Mouse (Mus musculus): ENCODE measurements around the gene Rbms3. TPM values are rescaled to one million over a fixed set of nuclear protein-coding genes. Genes with fewer than 3 reads are reported as not detected.

Gene Rbms3
- polyA plus RNA-seq, 1 experiment from 2014 or later = 86.1 TPM

- Histone ChIP-seq H3K27me3 (replicated peaks; ENCODE audit: control insufficient read depth, insufficient read depth, low read length) (no peaks in the 10 kb centered on the region), H3K4me3 (ENCODE audit: low read depth, low read length) (no peak overlapping the region), H3K36me3 (ENCODE audit: control insufficient read depth, insufficient read depth, low read length) (no peaks in the 10 kb centered on the region), H3K4me1 (ENCODE audit: control insufficient read depth, insufficient read depth, low read length) (0 out of 2 replicates have a peak, but pooled peaks cover 3% of the 10 kb centered on the region), H3K9ac (ENCODE audit: low read depth, low read length) (no peak overlapping the region), H3K9me3 (ENCODE audit: control insufficient read depth, low read length) (no peaks in the 10 kb centered on the region), H3K27ac (replicated peaks; ENCODE audit: low read depth, low read length) (no peak overlapping the region), H3K4me2 (ENCODE audit: low read depth, low read length) (no peak overlapping the region)
- WGBS = 66% methylated on average over 7 of the region's 7 CpGs
- DNase-seq (ENCODE audit: low spot score) = no peak
- no peak for ATAC-seq (ENCODE audit: low read depth)
Measured at GRCm38 (mm10) chr9:117298991-117299390, 330.7 kb downstream of the Rbms3 start.

GRCm38 (mm10) chr9:117297662-117298531 is 331.8 kb downstream of the Rbms3 start:
- H3K27ac ChIP-seq (replicated peaks; ENCODE audit: low read depth, low read length) = no peak overlapping the region
- 0 out of 2 replicates have a peak, but pooled peaks cover 3% of the 10 kb centered on the region for H3K4me1 ChIP-seq (ENCODE audit: control insufficient read depth, insufficient read depth, low read length)
- no peak overlapping the region for H3K9ac ChIP-seq (ENCODE audit: low read depth, low read length)
- 51% methylated on average over 15 of the region's 15 CpGs for WGBS
- no peak for DNase-seq (ENCODE audit: low spot score)
- H3K36me3 ChIP-seq (ENCODE audit: control insufficient read depth, insufficient read depth, low read length) = no peaks in the 10 kb centered on the region
- H3K9me3 ChIP-seq (ENCODE audit: control insufficient read depth, low read length) = no peaks in the 10 kb centered on the region
- H3K27me3 ChIP-seq (replicated peaks; ENCODE audit: control insufficient read depth, insufficient read depth, low read length) = no peaks in the 10 kb centered on the region
- H3K4me2 ChIP-seq (ENCODE audit: low read depth, low read length) = no peak overlapping the region
- no peak overlapping the region for H3K4me3 ChIP-seq (ENCODE audit: low read depth, low read length)
- ATAC-seq (ENCODE audit: low read depth) = no peak

- WGBS = 75% methylated on average over 15 of the region's 15 CpGs
Measured at GRCm38 (mm10) chr9:117291066-117291850, 338.5 kb downstream of the Rbms3 start.

GRCm38 (mm10) chr9:117274846-117275245 is 354.9 kb downstream of the Rbms3 start:
- H3K36me3 ChIP-seq (ENCODE audit: control insufficient read depth, insufficient read depth, low read length) = no peaks in the 10 kb centered on the region
- no peak overlapping the region for H3K4me3 ChIP-seq (ENCODE audit: low read depth, low read length)
- no peaks in the 10 kb centered on the region for H3K4me1 ChIP-seq (ENCODE audit: control insufficient read depth, insufficient read depth, low read length)
- no peaks in the 10 kb centered on the region for H3K27me3 ChIP-seq (replicated peaks; ENCODE audit: control insufficient read depth, insufficient read depth, low read length)
- no peak for ATAC-seq (ENCODE audit: low read depth)
- H3K27ac ChIP-seq (replicated peaks; ENCODE audit: low read depth, low read length) = no peak overlapping the region
- no peak overlapping the region for H3K4me2 ChIP-seq (ENCODE audit: low read depth, low read length)
- no peaks in the 10 kb centered on the region for H3K9me3 ChIP-seq (ENCODE audit: control insufficient read depth, low read length)
- WGBS = 72% methylated on average over 12 of the region's 12 CpGs
- H3K9ac ChIP-seq (ENCODE audit: low read depth, low read length) = no peak overlapping the region
- no peak for DNase-seq (ENCODE audit: low spot score)

More at GRCm38 (mm10) chr9:117291066-117291850, 338.5 kb downstream of the Rbms3 start:
- H3K4me1 ChIP-seq (ENCODE audit: control insufficient read depth, insufficient read depth, low read length) = no peaks in the 10 kb centered on the region
- no peaks in the 10 kb centered on the region for H3K36me3 ChIP-seq (ENCODE audit: control insufficient read depth, insufficient read depth, low read length)
- H3K27ac ChIP-seq (replicated peaks; ENCODE audit: low read depth, low read length) = no peak overlapping the region
- no peaks in the 10 kb centered on the region for H3K9me3 ChIP-seq (ENCODE audit: control insufficient read depth, low read length)
- DNase-seq (ENCODE audit: low spot score) = no peak
- H3K4me2 ChIP-seq (ENCODE audit: low read depth, low read length) = no peak overlapping the region
- H3K9ac ChIP-seq (ENCODE audit: low read depth, low read length) = no peak overlapping the region
- ATAC-seq (ENCODE audit: low read depth) = no peak
- H3K4me3 ChIP-seq (ENCODE audit: low read depth, low read length) = no peak overlapping the region
- no peaks in the 10 kb centered on the region for H3K27me3 ChIP-seq (replicated peaks; ENCODE audit: control insufficient read depth, insufficient read depth, low read length)

GRCm38 (mm10) chr9:117259614-117260013 is 370.1 kb downstream of the Rbms3 start:
- H3K27ac ChIP-seq (replicated peaks; ENCODE audit: low read depth, low read length) = no peak overlapping the region
- H3K4me2 ChIP-seq (ENCODE audit: low read depth, low read length) = no peak overlapping the region
- no peak overlapping the region for H3K9ac ChIP-seq (ENCODE audit: low read depth, low read length)
- no peak for ATAC-seq (ENCODE audit: low read depth)
- H3K27me3 ChIP-seq (replicated peaks; ENCODE audit: control insufficient read depth, insufficient read depth, low read length) = no peaks in the 10 kb centered on the region
- H3K4me3 ChIP-seq (ENCODE audit: low read depth, low read length) = no peak overlapping the region
- H3K36me3 ChIP-seq (ENCODE audit: control insufficient read depth, insufficient read depth, low read length) = no peaks in the 10 kb centered on the region
- H3K4me1 ChIP-seq (ENCODE audit: control insufficient read depth, insufficient read depth, low read length) = no peaks in the 10 kb centered on the region
- H3K9me3 ChIP-seq (ENCODE audit: control insufficient read depth, low read length) = no peaks in the 10 kb centered on the region
- 79% methylated on average over 5 of the region's 5 CpGs for WGBS
- DNase-seq (ENCODE audit: low spot score) = no peak

GRCm38 (mm10) chr9:117253361-117253760 is 376.4 kb downstream of the Rbms3 start:
- Histone ChIP-seq H3K4me2 (ENCODE audit: low read depth, low read length) (peak overlapping the region; percentile 64), H3K4me3 (ENCODE audit: low read depth, low read length) (peak overlapping the region; percentile 70), H3K36me3 (ENCODE audit: control insufficient read depth, insufficient read depth, low read length) (no peaks in the 10 kb centered on the region), H3K27ac (replicated peaks; ENCODE audit: low read depth, low read length) (no peak overlapping the region; the same call in 1 of the 2 replicates), H3K9me3 (ENCODE audit: control insufficient read depth, low read length) (no peaks in the 10 kb centered on the region), H3K4me1 (ENCODE audit: control insufficient read depth, insufficient read depth, low read length) (peaks cover 22% of the 10 kb centered on the region), H3K9ac (ENCODE audit: low read depth, low read length) (peak overlapping the region; percentile 58), H3K27me3 (replicated peaks; ENCODE audit: control insufficient read depth, insufficient read depth, low read length) (no peaks in the 10 kb centered on the region)
- WGBS = 18% methylated on average over 11 of the region's 11 CpGs
- DNase-seq (ENCODE audit: low spot score) = peak; percentile 65
- no peak for ATAC-seq (ENCODE audit: low read depth)

GRCm38 (mm10) chr9:117252411-117252861 is 377.3 kb downstream of the Rbms3 start:
- ATAC-seq (ENCODE audit: low read depth) (peak; percentile 86), DNase-seq (ENCODE audit: low spot score) (peak; percentile 87)
- under 1% methylated on average over 10 of the region's 10 CpGs for WGBS

GRCm38 (mm10) chr9:117251521-117252368 is 378.0 kb downstream of the Rbms3 start:
- H3K4me2 ChIP-seq (ENCODE audit: low read depth, low read length) = peak overlapping the region; percentile 64
- no peaks in the 10 kb centered on the region for H3K27me3 ChIP-seq (replicated peaks; ENCODE audit: control insufficient read depth, insufficient read depth, low read length)
- H3K27ac ChIP-seq (replicated peaks; ENCODE audit: low read depth, low read length) = peak overlapping the region; percentile 90
- no peaks in the 10 kb centered on the region for H3K36me3 ChIP-seq (ENCODE audit: control insufficient read depth, insufficient read depth, low read length)
- peak; percentile 74 for DNase-seq (ENCODE audit: low spot score)
- under 1% methylated on average over 29 of the region's 29 CpGs for WGBS
- ATAC-seq (ENCODE audit: low read depth) = peak; percentile 46; the same call in 1 of the 2 replicates
- H3K9ac ChIP-seq (ENCODE audit: low read depth, low read length) = peak overlapping the region; percentile 86
- H3K4me1 ChIP-seq (ENCODE audit: control insufficient read depth, insufficient read depth, low read length) = peaks cover 37% of the 10 kb centered on the region
- peak overlapping the region; percentile 70 for H3K4me3 ChIP-seq (ENCODE audit: low read depth, low read length)
- H3K9me3 ChIP-seq (ENCODE audit: control insufficient read depth, low read length) = no peaks in the 10 kb centered on the region

More at GRCm38 (mm10) chr9:117252411-117252861, 377.3 kb downstream of the Rbms3 start:
- Histone ChIP-seq H3K27ac (replicated peaks; ENCODE audit: low read depth, low read length) (peak overlapping the region; percentile 90), H3K27me3 (replicated peaks; ENCODE audit: control insufficient read depth, insufficient read depth, low read length) (no peaks in the 10 kb centered on the region), H3K9ac (ENCODE audit: low read depth, low read length) (peak overlapping the region; percentile 86), H3K4me2 (ENCODE audit: low read depth, low read length) (peak overlapping the region; percentile 64), H3K4me1 (ENCODE audit: control insufficient read depth, insufficient read depth, low read length) (peaks cover 30% of the 10 kb centered on the region), H3K9me3 (ENCODE audit: control insufficient read depth, low read length) (no peaks in the 10 kb centered on the region), H3K4me3 (ENCODE audit: low read depth, low read length) (peak overlapping the region; percentile 70), H3K36me3 (ENCODE audit: control insufficient read depth, insufficient read depth, low read length) (no peaks in the 10 kb centered on the region)
